Mouse (Mus musculus) liver, adult 2 months (tissue): Measurements from ENCODE around the gene Slc25a42.

Experiments
- CTCF ChIP-seq: fragments of 200-500 bp; IDR thresholded peaks from 2 replicates; pipeline ENCODE4 v1.5.1; 2011; ENCODE audit warnings: low read depth, low read length, control low read depth
- POLR2A ChIP-seq: fragments of 200-500 bp; IDR thresholded peaks from 2 replicates; pipeline ENCODE4 v1.6.1; 2011; ENCODE audit warnings: low read length, control low read depth; ENCODE audit not compliant: insufficient read depth; ENCODE audit errors: extremely low read depth

DNA sequence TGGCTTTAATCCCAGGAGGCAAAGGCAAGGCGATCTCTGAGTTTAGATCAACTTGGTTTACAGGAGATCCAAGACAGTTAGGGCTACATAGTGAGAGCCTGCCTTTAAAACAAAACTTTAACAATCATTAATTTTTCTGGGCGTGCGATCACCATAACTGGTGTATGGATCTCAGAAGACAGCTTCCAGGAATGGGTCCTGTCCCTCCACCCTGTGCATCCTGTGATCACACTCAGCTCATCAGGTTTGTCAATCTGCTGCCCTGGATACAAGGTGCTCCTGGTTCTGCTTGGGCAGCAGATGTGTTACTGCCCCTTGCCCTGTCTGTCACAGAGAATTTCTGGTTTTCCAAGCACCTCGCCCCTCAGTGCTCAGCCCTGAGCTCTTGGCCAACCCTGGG lies 52.9 kb downstream of the Slc25a42 start:
- TF ChIP-seq CTCF: no peak
- TF ChIP-seq POLR2A: no peak
